Mouse (Mus musculus): Measurements from ENCODE around the gene Ly6g6c.

DNA sequence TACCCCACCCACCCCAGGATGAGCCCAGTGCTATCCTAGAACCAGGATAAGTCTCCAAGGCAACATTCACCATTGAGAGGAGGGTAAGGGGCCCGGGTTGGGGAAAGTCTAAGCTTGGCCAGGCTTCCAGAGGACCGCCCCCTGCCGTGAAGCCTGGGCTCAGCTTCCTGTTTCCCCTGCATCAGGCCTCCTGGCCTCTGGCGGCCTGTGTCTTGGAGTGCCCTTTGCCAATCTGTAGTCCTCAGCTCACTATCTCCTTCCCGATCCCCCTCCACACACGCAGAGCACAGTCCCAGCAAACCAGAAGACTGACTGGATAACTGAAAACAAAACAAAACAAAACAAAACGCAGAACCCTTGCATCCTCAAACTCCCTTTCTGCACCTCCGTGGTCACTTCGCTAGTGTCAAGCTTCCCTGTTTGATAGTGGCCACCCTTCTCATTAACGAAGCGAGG, 15.6 kb upstream of the Ly6g6c start, which contains the start of gene Clic1:
- TF ChIP-seq CTCF (IDR thresholded peaks at IDR 0.05; ENCODE audit: low read depth, low read length): no peak
- 0 out of 2 replicates have a peak, but pooled peaks have one; percentile 0 for TF ChIP-seq POLR2A (IDR thresholded peaks at IDR 0.05; ENCODE audit: borderline replicate concordance, low read depth, low read length)
